Mouse (Mus musculus): ENCODE results near the gene Ces2h. TPM values are rescaled to one million over a fixed set of nuclear protein-coding genes. Genes with fewer than 3 reads are reported as not detected.
"Not testable (repeated sequence)": the region's sequence is repeated elsewhere in the genome, so short reads cannot be mapped to it uniquely, and the experiment has no call there.

The Ces2h gene
- polyA plus RNA-seq, 1 experiment from 2014 or later = not detected

DNA sequence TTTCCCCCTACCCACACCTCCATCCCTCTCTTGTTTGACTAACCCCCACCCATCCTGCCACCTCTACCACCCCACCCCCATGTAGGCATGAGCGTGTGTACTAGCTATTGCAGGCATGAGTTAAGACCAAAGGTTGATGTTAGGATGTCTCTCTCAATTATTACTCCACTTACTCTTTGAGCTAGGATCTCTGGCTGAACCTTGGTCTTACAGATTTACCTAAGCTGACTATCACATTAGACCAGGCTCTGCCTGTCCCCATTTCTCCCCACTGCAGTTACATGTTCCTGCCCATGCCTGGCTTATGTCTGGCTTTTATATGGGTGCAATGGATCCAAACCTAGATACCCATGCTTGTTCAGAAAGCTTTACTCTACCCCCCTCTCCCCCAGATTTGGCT, 21.3 kb downstream of the Ces2h start:
- Histone ChIP-seq H3K27ac (no peak overlapping the region), H3K4me3 (replicated peaks) (no peak overlapping the region), H3K4me1 (replicated peaks) (no peaks in the 10 kb centered on the region), H3K27me3 (no peaks in the 10 kb centered on the region), H3K4me2 (no peak overlapping the region), H3K36me3 (no peaks in the 10 kb centered on the region), H3K9me3 (replicated peaks) (no peaks in the 10 kb centered on the region), H3K9ac (no peak overlapping the region)
- ATAC-seq (ENCODE audit: low read depth) (0 out of 2 replicates have a peak, but pooled peaks have one; percentile 26), DNase-seq (no peak)
- 42% methylated on average over 1 of the region's 1 CpGs for WGBS (ENCODE audit: insufficient replicate concordance)

DNA sequence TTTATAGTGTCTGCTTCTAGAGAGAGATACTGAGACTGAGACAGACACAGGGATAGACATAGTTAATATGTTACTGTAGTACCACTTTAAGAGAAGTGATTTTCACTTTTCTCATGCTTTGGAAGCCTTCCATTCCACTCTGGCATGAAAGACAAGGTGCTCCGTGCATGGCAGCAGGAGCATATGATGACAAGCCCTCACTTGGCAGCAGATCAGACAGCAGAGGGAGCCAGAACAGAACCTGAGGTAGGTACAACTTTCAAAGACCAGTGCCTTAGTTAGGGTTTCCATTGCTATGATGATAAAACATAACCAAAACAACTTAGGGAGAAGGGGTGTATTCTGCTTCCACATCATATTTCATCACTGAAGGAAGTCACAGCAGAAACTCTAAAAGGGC, 22.4 kb downstream of the Ces2h start:
- no peak for ATAC-seq (ENCODE audit: low read depth)

DNA sequence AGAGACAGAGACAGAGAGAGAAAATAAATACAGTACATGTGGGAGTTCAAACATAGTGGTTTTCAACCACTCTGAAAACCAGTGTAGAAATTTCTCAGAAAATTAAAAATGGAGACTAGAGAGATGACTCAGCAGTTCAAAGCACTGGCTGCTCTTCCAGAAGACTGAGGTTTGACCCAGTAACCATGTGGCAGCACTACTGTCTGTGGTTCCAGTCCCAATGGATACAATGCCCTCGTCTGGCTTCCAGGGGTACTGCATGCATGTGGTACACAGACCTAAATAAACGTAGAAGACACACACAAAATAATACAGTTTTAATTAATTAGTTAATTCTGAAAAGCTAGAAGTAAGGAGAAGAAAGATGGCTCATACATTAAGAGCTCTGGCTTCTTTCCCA, 24.4 kb downstream of the Ces2h start:
- Histone ChIP-seq H3K9ac (no peak overlapping the region), H3K9me3 (replicated peaks) (no peaks in the 10 kb centered on the region), H3K4me1 (replicated peaks) (no peaks in the 10 kb centered on the region), H3K4me2 (no peak overlapping the region), H3K36me3 (no peaks in the 10 kb centered on the region), H3K4me3 (replicated peaks) (no peak overlapping the region), H3K27me3 (no peaks in the 10 kb centered on the region), H3K27ac (no peak overlapping the region)
- DNase-seq (peak; percentile 13), ATAC-seq (ENCODE audit: low read depth) (no peak)
- WGBS (ENCODE audit: insufficient replicate concordance) = 42% methylated on average over 2 of the region's 2 CpGs

More for the DNA sequence above, 22.4 kb downstream of the Ces2h start:
- H3K9me3 ChIP-seq (replicated peaks) = no peaks in the 10 kb centered on the region
- H3K4me1 ChIP-seq (replicated peaks) = no peaks in the 10 kb centered on the region
- no peak overlapping the region for H3K27ac ChIP-seq
- no peak overlapping the region for H3K9ac ChIP-seq
- no peak for DNase-seq
- H3K36me3 ChIP-seq = no peaks in the 10 kb centered on the region
- no peak overlapping the region for H3K4me3 ChIP-seq (replicated peaks)
- no peak overlapping the region for H3K4me2 ChIP-seq
- 54% methylated on average over 1 of the region's 1 CpGs for WGBS (ENCODE audit: insufficient replicate concordance)
- no peaks in the 10 kb centered on the region for H3K27me3 ChIP-seq

DNA sequence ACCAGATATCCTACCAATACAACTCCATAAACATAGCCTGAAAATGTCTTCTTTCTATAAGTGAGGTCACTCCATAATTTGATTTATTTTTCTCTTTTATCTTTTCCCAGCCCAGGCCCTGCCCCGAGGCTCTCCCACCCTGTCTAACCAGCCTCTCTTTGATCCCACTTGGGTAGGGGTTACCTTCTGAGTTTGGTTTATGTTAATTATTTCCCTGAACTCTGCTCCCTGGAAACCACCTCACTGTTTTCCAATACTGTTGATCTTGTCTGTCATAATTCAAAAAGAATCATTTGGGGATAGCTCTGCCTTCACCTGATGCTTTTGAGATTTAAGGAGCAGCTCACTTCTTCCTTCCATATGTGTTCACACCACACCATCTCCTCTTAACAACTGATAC, 42.9 kb downstream of the Ces2h start:
- no peaks in the 10 kb centered on the region for H3K4me1 ChIP-seq (replicated peaks)
- ATAC-seq (ENCODE audit: low read depth) (no peak), DNase-seq (no peak)
- no peak overlapping the region for H3K4me2 ChIP-seq
- H3K36me3 ChIP-seq = no peaks in the 10 kb centered on the region
- no peaks in the 10 kb centered on the region for H3K9me3 ChIP-seq (replicated peaks)
- H3K27me3 ChIP-seq = no peaks in the 10 kb centered on the region
- no peak overlapping the region for H3K27ac ChIP-seq
- H3K4me3 ChIP-seq (replicated peaks) = no peak overlapping the region
- no peak overlapping the region for H3K9ac ChIP-seq
- WGBS (ENCODE audit: insufficient replicate concordance) = 22% methylated on average over 1 of the region's 1 CpGs

DNA sequence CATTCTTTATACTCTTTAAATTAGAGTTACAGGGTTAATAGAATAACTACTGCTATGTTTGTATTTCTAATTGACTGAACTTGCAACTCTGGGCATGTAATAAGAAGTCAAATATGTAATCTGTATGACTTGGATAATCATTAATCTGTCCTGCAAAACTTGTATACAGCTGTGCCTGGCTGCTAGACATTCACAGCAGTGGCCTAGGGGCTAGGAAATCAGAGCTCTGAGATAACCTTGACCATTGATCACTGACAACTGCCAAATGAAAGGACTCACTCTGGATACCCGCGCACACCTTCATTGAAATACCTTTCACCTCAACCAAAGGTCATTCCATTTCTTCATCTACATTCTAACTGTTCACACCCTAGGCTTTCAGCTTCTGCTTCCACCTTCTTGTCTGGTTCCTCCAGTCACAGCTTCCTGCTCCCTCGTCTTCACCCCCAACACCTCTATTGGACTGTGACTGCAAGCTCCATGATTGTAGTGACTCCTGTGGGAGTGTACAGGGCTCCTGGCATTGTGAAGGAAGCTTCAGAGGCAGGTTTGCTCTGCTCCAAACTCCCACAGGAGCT, 45.3 kb downstream of the Ces2h start:
- WGBS (ENCODE audit: insufficient replicate concordance) = 55% methylated on average over 3 of the region's 3 CpGs
- ATAC-seq (ENCODE audit: low read depth) (peak; percentile 31; the same call in 1 of the 2 replicates), DNase-seq (no peak)
- no peak overlapping the region for H3K4me3 ChIP-seq (replicated peaks)
- no peak overlapping the region for H3K4me2 ChIP-seq
- H3K27me3 ChIP-seq = no peaks in the 10 kb centered on the region
- peak overlapping the region; percentile 43; the same call in 1 of the 2 replicates for H3K27ac ChIP-seq
- H3K9me3 ChIP-seq (replicated peaks) = no peaks in the 10 kb centered on the region
- H3K36me3 ChIP-seq = no peaks in the 10 kb centered on the region
- H3K9ac ChIP-seq = no peak overlapping the region
- no peaks in the 10 kb centered on the region for H3K4me1 ChIP-seq (replicated peaks)

DNA sequence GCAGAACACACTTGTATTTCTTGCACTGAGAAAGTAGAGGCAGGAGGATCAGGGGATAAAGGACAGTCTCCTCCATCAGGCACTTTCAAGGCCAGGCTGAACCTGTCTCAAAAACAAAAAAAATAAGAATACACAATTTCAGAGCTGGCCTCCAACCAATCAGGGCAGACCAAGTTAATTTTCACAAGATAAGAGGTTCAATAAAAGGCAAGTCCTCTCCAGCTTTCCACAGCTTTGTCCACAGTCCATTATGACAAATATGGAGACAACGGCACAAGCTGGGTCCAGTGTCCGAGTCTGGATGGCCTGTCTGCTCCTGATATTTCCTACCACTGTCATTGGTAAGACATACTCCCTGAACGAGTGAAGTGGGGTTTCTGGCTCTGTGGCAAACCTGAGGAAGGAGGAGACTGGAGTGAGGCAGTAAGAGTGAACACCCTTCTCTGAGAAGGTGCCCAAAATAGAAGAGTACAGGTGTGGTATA, 47.8 kb downstream of the Ces2h start, which contains the start of gene Ces3a:
TSS of gene Ces3a (plus strand) at position 231 of the 484 bp plus-strand sequence.
- Histone ChIP-seq H3K27ac (no peak within 1 kb of the TSS), H3K4me2 (no peak within 1 kb of the TSS), H3K36me3 (no peaks in the 10 kb centered on the region), H3K4me3 (replicated peaks) (no peak within 1 kb of the TSS), H3K27me3 (no peaks in the 10 kb centered on the region), H3K4me1 (replicated peaks) (no peaks in the 10 kb centered on the region), H3K9ac (no peak within 1 kb of the TSS), H3K9me3 (replicated peaks) (no peaks in the 10 kb centered on the region)
- WGBS (ENCODE audit: insufficient replicate concordance) = 51% methylated on average over 3 of the region's 3 CpGs
- DNase-seq (no peak), ATAC-seq (ENCODE audit: low read depth) (no peak)

DNA sequence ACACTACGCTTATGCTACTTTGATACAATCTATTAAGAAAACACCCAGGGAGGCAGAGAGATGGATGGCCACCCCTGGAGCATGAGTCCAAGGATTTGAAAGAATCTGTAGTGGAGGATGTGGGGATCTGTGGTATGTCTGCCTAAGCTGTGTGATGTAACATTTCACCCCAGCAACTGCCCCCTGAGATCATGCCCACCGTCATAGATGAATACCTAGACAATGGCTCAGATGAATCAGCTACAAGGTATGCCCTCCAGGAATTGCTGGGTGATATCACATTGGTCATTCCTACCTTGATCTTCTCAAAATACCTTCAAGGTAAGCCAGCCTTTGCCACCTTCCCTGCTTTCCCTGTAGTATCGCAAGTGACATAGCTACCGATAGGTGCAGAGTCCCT, 55.6 kb downstream of the Ces2h start:
- Histone ChIP-seq H3K27ac (no peak overlapping the region), H3K4me2 (no peak overlapping the region), H3K36me3 (no peaks in the 10 kb centered on the region), H3K27me3 (no peaks in the 10 kb centered on the region), H3K4me1 (replicated peaks) (no peaks in the 10 kb centered on the region), H3K4me3 (replicated peaks) (no peak overlapping the region), H3K9ac (no peak overlapping the region), H3K9me3 (replicated peaks) (no peaks in the 10 kb centered on the region)
- 73% methylated on average over 4 of the region's 4 CpGs for WGBS (ENCODE audit: insufficient replicate concordance)
- DNase-seq (no peak), ATAC-seq (ENCODE audit: low read depth) (no peak)

DNA sequence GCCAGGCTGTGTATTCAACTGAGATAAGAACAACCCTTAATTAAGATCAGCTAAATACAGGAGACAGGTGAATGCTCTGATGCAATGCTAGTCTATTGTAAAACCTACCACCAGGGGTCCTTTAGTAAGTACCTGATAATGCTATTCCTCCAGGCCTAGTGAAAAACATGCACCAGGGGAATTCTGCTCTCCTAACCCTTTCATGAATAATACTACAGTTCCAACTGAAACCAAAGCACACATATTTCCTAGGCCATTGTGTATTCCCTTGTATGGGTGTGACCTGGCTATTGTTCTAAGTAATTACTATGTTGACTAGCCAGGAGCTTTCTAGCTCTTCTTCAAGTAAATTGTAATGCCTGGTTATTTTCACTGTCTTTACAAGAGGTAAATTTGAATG, 59.4 kb downstream of the Ces2h start:
- no peak for DNase-seq
- ATAC-seq (ENCODE audit: low read depth) = no peak
- H3K4me3 ChIP-seq (replicated peaks) = no peak overlapping the region

DNA sequence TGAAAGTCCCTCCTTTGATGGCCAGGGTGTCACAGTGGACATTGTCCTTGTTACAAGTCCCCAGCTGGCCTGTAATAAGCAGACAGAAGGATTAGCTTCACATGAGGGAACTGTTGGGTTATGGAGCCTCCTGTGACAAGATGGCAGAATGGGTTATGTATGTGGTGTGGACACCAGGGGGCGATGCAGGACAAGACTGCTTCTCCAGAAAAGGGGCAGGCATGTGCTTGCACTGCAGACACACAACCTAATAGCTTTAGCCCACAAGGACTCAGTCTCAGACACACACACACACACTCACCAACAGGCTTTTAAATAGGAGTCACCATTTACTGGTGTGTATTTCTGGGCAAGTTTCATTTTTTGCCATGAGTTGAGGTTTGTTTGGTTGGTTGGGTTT, 66.1 kb downstream of the Ces2h start:
- ATAC-seq (ENCODE audit: low read depth) (no peak), DNase-seq (peak; percentile 14)
- H3K4me1 ChIP-seq (replicated peaks) = no peaks in the 10 kb centered on the region
- no peak overlapping the region for H3K27ac ChIP-seq
- no peaks in the 10 kb centered on the region for H3K36me3 ChIP-seq
- H3K9ac ChIP-seq = no peak overlapping the region
- H3K4me2 ChIP-seq = no peak overlapping the region
- H3K9me3 ChIP-seq (replicated peaks) = no peaks in the 10 kb centered on the region
- H3K4me3 ChIP-seq (replicated peaks) = no peak overlapping the region
- H3K27me3 ChIP-seq = no peaks in the 10 kb centered on the region
- 0% methylated on average over 1 of the region's 1 CpGs for WGBS (ENCODE audit: insufficient replicate concordance)

More for the DNA sequence above, 59.4 kb downstream of the Ces2h start:
- no peak overlapping the region for H3K27ac ChIP-seq
- H3K9ac ChIP-seq = no peak overlapping the region
- H3K4me2 ChIP-seq = no peak overlapping the region
- H3K4me1 ChIP-seq (replicated peaks) = no peaks in the 10 kb centered on the region
- no peaks in the 10 kb centered on the region for H3K9me3 ChIP-seq (replicated peaks)
- H3K27me3 ChIP-seq = no peaks in the 10 kb centered on the region
- H3K36me3 ChIP-seq = no peaks in the 10 kb centered on the region

DNA sequence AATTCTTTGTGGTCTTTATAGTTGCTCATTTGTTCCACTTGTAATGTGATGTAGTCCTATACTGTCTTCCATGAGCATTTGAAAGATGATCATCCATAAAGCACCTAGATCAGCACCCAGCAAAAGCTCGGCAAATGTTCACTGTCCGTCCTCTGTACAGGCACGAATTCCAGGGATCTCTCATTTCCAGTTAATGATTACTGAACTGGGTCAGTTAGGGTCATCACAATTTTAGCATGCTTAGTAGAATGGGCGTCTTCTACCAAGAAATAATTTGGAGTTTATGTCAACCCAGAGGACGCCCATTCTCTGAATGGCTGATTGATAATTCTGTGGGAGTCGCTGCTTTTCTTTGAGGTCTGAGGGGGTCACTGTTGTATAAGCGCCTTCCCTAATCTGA, 67.3 kb downstream of the Ces2h start:
- H3K36me3 ChIP-seq; H3K9ac ChIP-seq; DNase-seq; H3K27me3 ChIP-seq; H3K4me1 ChIP-seq (replicated peaks); H3K4me2 ChIP-seq; H3K27ac ChIP-seq; H3K4me3 ChIP-seq (replicated peaks); ATAC-seq (ENCODE audit: low read depth); H3K9me3 ChIP-seq (replicated peaks): not testable (repeated sequence)
- 50% methylated on average over 7 of the region's 7 CpGs for WGBS (ENCODE audit: insufficient replicate concordance)

DNA sequence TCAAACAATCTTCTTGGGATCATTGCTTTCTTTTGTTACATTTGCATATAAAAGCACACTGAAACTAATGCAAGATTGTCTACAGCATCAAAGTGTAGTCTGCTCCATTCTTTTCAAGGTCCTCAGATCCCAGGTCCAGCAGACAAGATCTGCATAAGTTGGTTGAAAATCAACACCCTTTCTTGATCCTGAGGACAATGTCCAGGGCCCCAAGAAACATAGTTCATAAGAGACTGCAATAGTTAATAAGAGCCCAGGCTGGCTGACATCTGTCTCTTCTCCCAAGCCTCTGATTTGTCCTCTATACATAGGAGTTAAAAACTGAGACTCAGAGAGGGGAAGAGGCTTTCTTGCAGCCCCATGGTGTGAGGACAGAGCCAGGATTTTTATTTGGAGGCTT, 68.3 kb downstream of the Ces2h start:
- no peak overlapping the region for H3K4me3 ChIP-seq (replicated peaks)
- H3K27me3 ChIP-seq = no peaks in the 10 kb centered on the region
- H3K36me3 ChIP-seq = no peaks in the 10 kb centered on the region
- DNase-seq = no peak
- H3K9ac ChIP-seq = no peak overlapping the region
- H3K9me3 ChIP-seq (replicated peaks) = no peaks in the 10 kb centered on the region
- no peaks in the 10 kb centered on the region for H3K4me1 ChIP-seq (replicated peaks)
- ATAC-seq (ENCODE audit: low read depth) = no peak
- H3K4me2 ChIP-seq = no peak overlapping the region
- H3K27ac ChIP-seq = no peak overlapping the region

Measured in liver, embryonic 13.5 days (tissue).